ENCODE assay signal across 8 mouse cellular contexts in the genomic region with DNA sequence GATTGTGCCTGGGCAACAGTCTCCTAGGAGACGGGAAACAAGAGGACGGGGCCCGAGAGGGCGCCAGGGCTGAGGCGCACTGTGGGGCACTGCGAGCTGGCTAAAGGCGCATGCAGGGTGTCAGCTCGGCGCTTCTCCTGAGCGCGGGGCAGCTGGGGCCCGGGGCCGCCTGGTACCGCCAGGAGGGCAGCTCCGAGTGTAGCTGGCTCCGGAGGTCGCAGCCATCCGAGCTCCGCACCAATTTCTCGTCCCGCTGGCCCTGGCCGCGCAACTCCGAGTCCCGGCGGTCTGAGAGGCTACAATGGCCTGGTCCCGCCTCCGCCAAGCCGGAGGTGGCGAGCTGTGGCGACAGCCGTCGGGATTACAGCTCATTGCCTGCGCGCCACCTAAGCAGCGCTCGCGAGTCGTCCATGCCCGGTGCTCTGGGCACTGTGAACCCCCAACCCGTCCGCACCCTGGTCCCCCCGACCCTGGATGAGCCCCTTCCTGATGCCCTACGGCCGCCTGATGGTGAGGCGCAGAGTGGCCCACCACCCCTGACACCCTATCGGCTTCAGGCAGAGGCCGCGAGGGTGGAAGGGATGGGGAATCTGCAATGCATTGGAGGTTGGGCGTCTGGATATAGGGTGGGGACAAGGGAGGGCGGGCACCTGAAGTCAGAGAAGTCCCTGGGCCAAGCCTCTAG. TPM values are rescaled to one million over a fixed set of nuclear protein-coding genes. Genes with fewer than 3 reads are reported as not detected.
DNase-seq lines count a peak whose midpoint lies in the region; ATAC-seq lines count a peak whose summit lies in the region.

No protein-coding gene starts in this region.

- DNase-seq in adrenal gland, adult 8-10 months = peak; percentile 34
- peak; percentile 35 to 60 for DNase-seq in cerebellum, postnatal 4 days (ENCODE audit: low spot score in 2 of 2)
- DNase-seq in gastrocnemius, postnatal 25 days = peak; percentile 27
- DNase-seq in limb, embryonic 10.5 days (ENCODE audit: low spot score) = peak; percentile 77
- peak; percentile 67 for DNase-seq in mesoderm, embryonic 11.5 days (ENCODE audit: low read depth, low spot score)
- DNase-seq in right cerebral cortex, postnatal 4 days = peak; percentile 62
- no peak for DNase-seq in thymus, adult 18-20 months

- peak overlapping the region; percentile 57 for H3K9ac ChIP-seq in intestine, embryonic 15.5 days

- H3K4me2 ChIP-seq in intestine, embryonic 15.5 days (replicated peaks) = peak overlapping the region; percentile 96

- peaks cover 25% of the 10 kb centered on the region for H3K36me3 ChIP-seq in intestine, embryonic 15.5 days
- peaks cover 44% of the 10 kb centered on the region for H3K36me3 ChIP-seq in limb, embryonic 10.5 days

- H3K27ac ChIP-seq in intestine, embryonic 15.5 days = 0 out of 2 replicates have a peak overlapping the region, but pooled peaks have one; percentile 22
- H3K27ac ChIP-seq in limb, embryonic 10.5 days = peak overlapping the region; percentile 82

- peaks cover 11% of the 10 kb centered on the region for H3K4me1 ChIP-seq in intestine, embryonic 15.5 days (replicated peaks)
- H3K4me1 ChIP-seq in limb, embryonic 10.5 days = peaks cover 23% of the 10 kb centered on the region

- peak overlapping the region; percentile 45 for H3K4me3 ChIP-seq in intestine, embryonic 15.5 days (replicated peaks)
- H3K4me3 ChIP-seq in limb, embryonic 10.5 days = peak overlapping the region; percentile 64

- WGBS in intestine, embryonic 15.5 days = 2% methylated on average over 51 of the region's 51 CpGs
- whole genome bisulfite sequencing in limb, embryonic 10.5 days = under 1% methylated on average over 51 of the region's 51 CpGs

- no peaks in the 10 kb centered on the region for H3K9me3 ChIP-seq in intestine, embryonic 15.5 days
- H3K9me3 ChIP-seq in limb, embryonic 10.5 days (replicated peaks) = no peaks in the 10 kb centered on the region

- peak; percentile 84 for ATAC-seq in intestine, embryonic 15.5 days

- H3K27me3 ChIP-seq in intestine, embryonic 15.5 days (replicated peaks) = no peaks in the 10 kb centered on the region
- H3K27me3 ChIP-seq in limb, embryonic 10.5 days (ENCODE audit: low read depth, poor library complexity, severe bottlenecking) = no peaks in the 10 kb centered on the region

RNA-seq across cellular contexts. Expression of a gene that starts 3.5 kb away (rescaled TPM):
- total RNA-seq in adrenal gland, adult 8-10 months (2022) = 1 to 10 TPM; 2.6 to 7.4 (median 3.9) TPM
- total RNA-seq in gastrocnemius, postnatal 25 days (2021) = 1 to 10 TPM; 1.6 to 1.7 TPM
- polyA plus RNA-seq in intestine, embryonic 15.5 days (2015; fragmentation: Nextera tagmentation; extraction: Ambion mirVana) = 3.7 and 4.1 TPM in 2 replicates
- 2.7 and 4.1 TPM in 2 replicates for polyA plus RNA-seq in limb, embryonic 10.5 days (2016; fragmentation: Nextera tagmentation; extraction: Ambion mirVana)

RNA-seq across cellular contexts. Expression of a gene that starts 14.6 kb away (rescaled TPM):
- 100 to 1,000 TPM; 199 to 228 (median 204) TPM for total RNA-seq in adrenal gland, adult 8-10 months (2022)
- 10 to 100 TPM; 48.4 to 55.3 TPM for total RNA-seq in gastrocnemius, postnatal 25 days (2021)
- polyA plus RNA-seq in intestine, embryonic 15.5 days (2015; fragmentation: Nextera tagmentation; extraction: Ambion mirVana) = 414 and 427 TPM in 2 replicates
- 383 and 393 TPM in 2 replicates for polyA plus RNA-seq in limb, embryonic 10.5 days (2016; fragmentation: Nextera tagmentation; extraction: Ambion mirVana)

RNA-seq across cellular contexts. Expression of a gene that starts 14.8 kb away (rescaled TPM):
- total RNA-seq in adrenal gland, adult 8-10 months (2022) = 10 to 100 TPM; 39.3 to 47.1 (median 43.4) TPM
- total RNA-seq in gastrocnemius, postnatal 25 days (2021) = 10 to 100 TPM; 14.0 to 14.4 TPM
- polyA plus RNA-seq in intestine, embryonic 15.5 days (2015; fragmentation: Nextera tagmentation; extraction: Ambion mirVana) = 41.3 and 44.0 TPM in 2 replicates
- polyA plus RNA-seq in limb, embryonic 10.5 days (2016; fragmentation: Nextera tagmentation; extraction: Ambion mirVana) = 47.2 and 53.4 TPM in 2 replicates

RNA-seq across cellular contexts. Expression of a gene that starts 26.6 kb away (rescaled TPM):
- total RNA-seq in adrenal gland, adult 8-10 months (2022) = 10 to 100 TPM in 3 of 4 experiments, 1 to 10 TPM in 1; 7.6 to 13.8 (median 11.6) TPM
- 1 to 10 TPM; 8.0 to 9.7 TPM for total RNA-seq in gastrocnemius, postnatal 25 days (2021)
- polyA plus RNA-seq in intestine, embryonic 15.5 days (2015; fragmentation: Nextera tagmentation; extraction: Ambion mirVana) = 24.3 and 25.6 TPM in 2 replicates
- 37.9 and 40.8 TPM in 2 replicates for polyA plus RNA-seq in limb, embryonic 10.5 days (2016; fragmentation: Nextera tagmentation; extraction: Ambion mirVana)

RNA-seq across cellular contexts. Expression of a gene that starts 43.0 kb away (rescaled TPM):
- 100 to 1,000 TPM; 185 to 405 (median 283) TPM for total RNA-seq in adrenal gland, adult 8-10 months (2022)
- total RNA-seq in gastrocnemius, postnatal 25 days (2021) = 10 to 100 TPM in 1 of 2 experiments, 1 to 10 TPM in 1; 1.1 to 67.8 TPM
- 11.8 and 12.8 TPM in 2 replicates for polyA plus RNA-seq in intestine, embryonic 15.5 days (2015; fragmentation: Nextera tagmentation; extraction: Ambion mirVana)
- polyA plus RNA-seq in limb, embryonic 10.5 days (2016; fragmentation: Nextera tagmentation; extraction: Ambion mirVana) = not detected in 2 replicates

Comparison
In these comparisons a context has a peak if more than half of its experiments do, and no peak if none do; other contexts are left out.
1. DNase-seq: peak in adrenal gland, adult 8-10 months (single experiment), cerebellum, postnatal 4 days (2 of 2), gastrocnemius, postnatal 25 days (single experiment), limb, embryonic 10.5 days (single experiment), mesoderm, embryonic 11.5 days (single experiment) and right cerebral cortex, postnatal 4 days (single experiment); none in thymus, adult 18-20 months (0 of 2).